Mouse (Mus musculus) cerebellum, postnatal 4 days (tissue): ENCODE data around the gene Knstrn.

Experiments used
- DNase-seq, 2 experiments: peaks; one replicate each; pipeline ENCODE4 v3.0.0; 2022; ENCODE audit warnings: low spot score in 2 of 2, mixed read lengths in 1 of 2

Gene Knstrn

GRCm38 (mm10) chr2:118861454-118862339, 47.9 kb downstream of the Knstrn start, which contains the start of gene Ivd:
Gene Ivd (plus strand): TSS chr2:118861954.
- DNase-seq, result peak; percentile 58 to 86

GRCm38 (mm10) chr2:118862340-118862675, 48.5 kb downstream of the Knstrn start:
- no peak for DNase-seq

GRCm38 (mm10) chr2:118870601-118871000, 56.8 kb downstream of the Knstrn start:
- DNase-seq, result no peak

- no peak for DNase-seq
These were observed 57.2 kb downstream of the Knstrn start for GRCm38 (mm10) chr2:118871032-118871431.

GRCm38 (mm10) chr2:118873018-118873417, 59.2 kb downstream of the Knstrn start:
- DNase-seq, result no peak

GRCm38 (mm10) chr2:118873890-118874430, 60.2 kb downstream of the Knstrn start:
- DNase-seq, result no peak

GRCm38 (mm10) chr2:118875316-118875715, 61.5 kb downstream of the Knstrn start:
- no peak for DNase-seq

- no peak for DNase-seq
These were observed 62.6 kb downstream of the Knstrn start for GRCm38 (mm10) chr2:118876453-118876852.

GRCm38 (mm10) chr2:118881019-118881418, 67.2 kb downstream of the Knstrn start:
- no peak for DNase-seq

- no peak for DNase-seq
These were observed 68.2 kb downstream of the Knstrn start for GRCm38 (mm10) chr2:118881956-118882355.

- DNase-seq, result peak; percentile 91 to 95
These were observed 69.3 kb downstream of the Knstrn start for GRCm38 (mm10) chr2:118882840-118883679.

- DNase-seq, result no peak
These were observed 73.6 kb downstream of the Knstrn start for GRCm38 (mm10) chr2:118887440-118887839.

GRCm38 (mm10) chr2:118887845-118888548, 74.2 kb downstream of the Knstrn start:
- no peak for DNase-seq

- DNase-seq, result no peak
These were observed 77.4 kb downstream of the Knstrn start for GRCm38 (mm10) chr2:118891173-118891572.

GRCm38 (mm10) chr2:118895990-118896913, 82.4 kb downstream of the Knstrn start:
- peak in 1 of 2 experiments; percentile 21 for DNase-seq

GRCm38 (mm10) chr2:118896914-118897291, 83.1 kb downstream of the Knstrn start:
- no peak for DNase-seq

GRCm38 (mm10) chr2:118897392-118897791, 83.6 kb downstream of the Knstrn start:
- DNase-seq, result no peak

GRCm38 (mm10) chr2:118897808-118898207, 84.0 kb downstream of the Knstrn start:
- no peak for DNase-seq

GRCm38 (mm10) chr2:118898771-118899170, 85.0 kb downstream of the Knstrn start:
- DNase-seq, result no peak

- no peak for DNase-seq
These were observed 85.5 kb downstream of the Knstrn start for GRCm38 (mm10) chr2:118899306-118899705.
